Mouse (Mus musculus) spleen, adult 2 months (tissue): ENCODE results near the gene Creb3l1. TPM values are rescaled to one million over a fixed set of nuclear protein-coding genes. Genes with fewer than 3 reads are reported as not detected.

ENCODE experiments used
- DNase-seq, 2 experiments: peaks; one replicate each; pipeline versions ENCODE4 v3.0.0 to v3.0.0-alpha.2; 2012 to 2021; ENCODE audit warnings: low spot score in 2 of 2, low read depth in 1 of 2
- H3K27ac ChIP-seq: fragments of 200-500 bp; 2 replicates; pipeline ENCODE4 v1.5.1; 2012; ENCODE audit warnings: low read length, inconsistent platforms; ENCODE audit not compliant: insufficient read depth
- H3K27me3 ChIP-seq: fragments of 200-500 bp; 2 replicates; pipeline ENCODE4 v1.6.1; 2012; ENCODE audit warnings: mild to moderate bottlenecking, moderate library complexity, low read length, inconsistent platforms; ENCODE audit not compliant: control insufficient read depth, insufficient read depth
- H3K36me3 ChIP-seq: fragments of 200-500 bp; 2 replicates; pipeline ENCODE4 v1.6.1; 2012; ENCODE audit warnings: mild to moderate bottlenecking, low read length, inconsistent platforms; ENCODE audit not compliant: control insufficient read depth, insufficient read depth
- H3K4me1 ChIP-seq: fragments of 200-500 bp; 2 replicates; pipeline ENCODE4 v1.6.1; 2011; ENCODE audit warnings: inconsistent platforms; ENCODE audit not compliant: control insufficient read depth, insufficient read depth, insufficient read length
- H3K4me3 ChIP-seq: fragments of 200-500 bp; 2 replicates; pipeline ENCODE4 v1.5.1; 2011; ENCODE audit warnings: mild to moderate bottlenecking, inconsistent platforms; ENCODE audit not compliant: insufficient read depth, insufficient read length; ENCODE audit errors: extremely low read depth
- CTCF ChIP-seq: fragments of 200-500 bp; IDR thresholded peaks from 2 replicates; pipeline ENCODE4 v1.5.1; 2011; ENCODE audit warnings: mild to moderate bottlenecking, inconsistent platforms; ENCODE audit not compliant: insufficient read depth, insufficient read length, insufficient replicate concordance; ENCODE audit errors: extremely low read depth
- POLR2A ChIP-seq: fragments of 200-500 bp; IDR thresholded peaks from 2 replicates; pipeline ENCODE4 v1.6.1; 2011; ENCODE audit warnings: low read depth, low read length, inconsistent platforms
- WGBS: fragments of 180-500 bp; shearing (Covaris S2); methylation state at CpG from one replicate; pipeline ENCODE4 v1.1.7; 2018; 5-methylcytosine and 5-hydroxymethylcytosine counted together
- polyA plus RNA-seq: library from polyadenylated mRNA; depleted of rRNA; stranded (reverse); fragments of >200 nt; gene quantifications from 2 replicates; pipeline ENCODE4 v1.2.3, GENCODE M21; 2012

Creb3l1 gene
- polyA plus RNA-seq, 1 experiment: 4.0 TPM

DNA sequence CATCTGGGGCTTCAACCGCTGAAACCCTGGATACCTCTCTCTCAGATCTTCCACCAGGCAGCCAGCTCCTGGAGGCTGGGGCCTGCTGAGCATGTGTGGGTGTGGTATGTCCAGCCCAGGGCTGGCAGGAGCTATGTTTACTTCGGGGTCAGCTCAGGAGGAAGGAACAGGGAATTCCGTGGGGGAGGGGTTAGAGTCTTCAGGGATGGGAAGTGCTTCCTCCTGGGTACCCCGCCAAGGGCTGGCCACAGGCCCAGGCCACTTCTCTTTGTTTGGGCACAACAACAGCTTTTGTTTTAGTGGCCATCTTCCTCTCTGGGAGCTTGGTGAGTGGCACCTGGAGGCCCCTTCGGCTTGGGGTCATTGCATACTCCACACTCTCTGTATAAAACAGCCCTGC is 70.5 kb downstream of the Creb3l1 start:
- WGBS: 54% methylated on average over 5 of the region's 5 CpGs
- no peaks in the 10 kb centered on the region for H3K27me3 ChIP-seq
- no peak overlapping the region for H3K27ac ChIP-seq
- no peak for DNase-seq
- peaks cover 43% of the 10 kb centered on the region for H3K4me1 ChIP-seq
- no peak overlapping the region for H3K4me3 ChIP-seq
- no peaks in the 10 kb centered on the region; the same call in 1 of the 2 replicates for H3K36me3 ChIP-seq
- TF ChIP-seq POLR2A (no peak), CTCF (no peak)

DNA sequence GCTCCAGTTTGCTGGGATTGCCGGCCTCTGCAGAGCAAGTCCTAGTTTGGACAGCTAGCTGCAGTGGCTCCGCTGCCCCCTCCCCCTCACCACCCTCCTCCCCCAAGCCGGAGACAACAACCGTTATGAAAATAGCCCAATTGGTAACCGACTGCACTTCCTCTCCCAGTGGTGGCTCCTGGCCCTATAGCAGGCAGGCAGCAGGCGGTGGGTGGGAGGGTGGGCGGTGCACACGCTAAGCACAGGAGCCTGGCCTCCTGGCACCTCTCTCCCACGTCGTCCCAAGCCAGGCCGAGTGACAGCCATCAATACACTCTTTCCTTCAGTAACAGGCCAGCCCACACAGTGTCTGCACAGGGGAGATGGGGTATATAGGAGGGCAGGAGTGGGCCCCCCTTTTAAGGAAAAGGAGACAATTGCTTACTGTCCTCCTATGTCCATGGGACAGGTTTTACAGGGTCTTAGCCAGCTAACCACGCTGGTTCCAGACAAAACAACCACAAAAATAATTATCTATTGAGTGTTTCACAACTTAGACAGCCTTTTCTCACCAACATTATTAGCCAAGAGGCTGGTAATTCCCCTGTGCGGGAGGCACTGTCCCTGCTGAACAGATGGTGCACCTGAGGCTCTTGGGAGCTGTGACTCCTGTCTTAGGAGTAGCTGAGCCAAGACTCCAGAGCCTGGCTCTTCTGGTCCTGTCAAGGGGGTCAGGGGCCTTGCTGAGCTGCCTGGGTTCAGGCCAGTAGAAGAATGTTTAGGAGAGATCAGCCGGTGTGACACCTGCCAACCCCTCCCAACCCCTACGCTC is 73.8 kb downstream of the Creb3l1 start:
- TF ChIP-seq POLR2A: no peak
- no peak for TF ChIP-seq CTCF
- H3K27me3 ChIP-seq: no peaks in the 10 kb centered on the region
- WGBS: 9% methylated on average over 15 of the region's 15 CpGs
- peak overlapping the region; percentile 70 for H3K27ac ChIP-seq
- H3K4me3 ChIP-seq: peak overlapping the region; percentile 49
- H3K36me3 ChIP-seq: peaks cover 1% of the 10 kb centered on the region; the same call in 1 of the 2 replicates
- peak in 1 of 2 experiments; percentile 54 for DNase-seq
- peaks cover 51% of the 10 kb centered on the region for H3K4me1 ChIP-seq

GRCm38 (mm10) chr2:91949411-91950274 is 74.7 kb downstream of the Creb3l1 start:
- H3K27ac ChIP-seq: peak overlapping the region; percentile 38
- WGBS: 9% methylated on average over 17 of the region's 17 CpGs
- H3K36me3 ChIP-seq: peaks cover 7% of the 10 kb centered on the region; the same call in 1 of the 2 replicates
- peaks cover 52% of the 10 kb centered on the region for H3K4me1 ChIP-seq
- DNase-seq: peak in 1 of 2 experiments; percentile 33
- H3K27me3 ChIP-seq: no peaks in the 10 kb centered on the region
- H3K4me3 ChIP-seq: peak overlapping the region; percentile 49
- TF ChIP-seq CTCF (no peak), POLR2A (no peak)

GRCm38 (mm10) chr2:91948792-91949241 is 75.5 kb downstream of the Creb3l1 start:
- Histone ChIP-seq H3K36me3 (peaks cover 7% of the 10 kb centered on the region; the same call in 1 of the 2 replicates), H3K27ac (0 out of 2 replicates have a peak overlapping the region, but pooled peaks have one; percentile 4), H3K4me1 (peaks cover 55% of the 10 kb centered on the region), H3K4me3 (no peak overlapping the region), H3K27me3 (no peaks in the 10 kb centered on the region)
- no peak for DNase-seq
- 14% methylated on average over 3 of the region's 3 CpGs for WGBS
- TF ChIP-seq CTCF (no peak), POLR2A (no peak)

GRCm38 (mm10) chr2:91948151-91948509 is 76.2 kb downstream of the Creb3l1 start:
- H3K36me3 ChIP-seq: peaks cover 7% of the 10 kb centered on the region; the same call in 1 of the 2 replicates
- TF ChIP-seq CTCF (no peak), POLR2A (no peak)
- peak overlapping the region; percentile 9; the same call in 1 of the 2 replicates for H3K4me3 ChIP-seq
- no peaks in the 10 kb centered on the region for H3K27me3 ChIP-seq
- H3K27ac ChIP-seq: peak overlapping the region; percentile 39
- no peak for DNase-seq
- 12% methylated on average over 6 of the region's 6 CpGs for WGBS
- H3K4me1 ChIP-seq: peaks cover 52% of the 10 kb centered on the region

DNA sequence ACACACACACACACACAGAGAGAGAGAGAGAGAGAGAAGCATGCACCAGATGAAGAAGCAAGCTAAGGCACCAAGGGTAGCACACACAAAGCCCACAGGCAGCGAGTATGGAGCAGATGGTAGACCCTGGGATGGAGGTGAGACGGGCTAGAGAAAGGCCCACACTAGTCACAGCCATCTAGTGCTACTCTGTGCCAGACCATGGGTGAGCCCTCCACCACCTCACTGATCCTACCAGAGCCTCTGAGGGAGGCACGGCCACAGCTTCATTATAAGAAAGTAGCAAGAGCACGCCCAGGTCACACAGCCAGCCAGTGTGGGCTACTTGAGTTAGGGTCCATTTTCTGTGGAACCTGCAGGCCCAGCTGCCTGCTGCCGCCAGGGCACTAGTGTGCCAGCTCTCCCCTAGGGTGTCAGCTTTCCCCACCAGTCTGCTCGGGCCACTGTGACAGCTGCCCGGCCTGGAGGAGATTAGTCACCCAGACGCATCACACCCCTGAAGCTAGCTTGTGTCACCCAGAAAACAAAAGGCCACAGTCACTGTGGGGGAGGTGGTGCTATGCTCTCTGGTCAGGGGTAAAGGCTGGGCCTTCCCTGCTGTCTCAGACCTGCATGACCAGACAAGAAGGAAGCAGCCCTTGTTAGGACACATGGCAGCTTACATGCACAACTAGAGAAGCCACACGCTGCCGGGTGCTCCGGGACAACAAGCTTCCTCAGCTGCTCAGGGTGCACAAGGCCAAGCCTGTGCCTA is 76.7 kb downstream of the Creb3l1 start:
- H3K27me3 ChIP-seq: no peaks in the 10 kb centered on the region
- DNase-seq: no peak
- H3K27ac ChIP-seq: peak overlapping the region; percentile 39
- TF ChIP-seq CTCF (no peak), POLR2A (no peak)
- WGBS: 38% methylated on average over 11 of the region's 11 CpGs
- peaks cover 8% of the 10 kb centered on the region for H3K36me3 ChIP-seq
- peak overlapping the region; percentile 9; the same call in 1 of the 2 replicates for H3K4me3 ChIP-seq
- H3K4me1 ChIP-seq: peaks cover 52% of the 10 kb centered on the region
